Mouse (Mus musculus): Measurements from ENCODE around the gene Gm266. TPM values are rescaled to one million over a fixed set of nuclear protein-coding genes. Genes with fewer than 3 reads are reported as not detected.
"Not testable (repeated sequence)": the region's sequence is repeated elsewhere in the genome, so short reads cannot be mapped to it uniquely, and the experiment has no call there.

Gene Gm266
- polyA plus RNA-seq, 1 experiment from 2014 or later, result 1.7 TPM

DNA sequence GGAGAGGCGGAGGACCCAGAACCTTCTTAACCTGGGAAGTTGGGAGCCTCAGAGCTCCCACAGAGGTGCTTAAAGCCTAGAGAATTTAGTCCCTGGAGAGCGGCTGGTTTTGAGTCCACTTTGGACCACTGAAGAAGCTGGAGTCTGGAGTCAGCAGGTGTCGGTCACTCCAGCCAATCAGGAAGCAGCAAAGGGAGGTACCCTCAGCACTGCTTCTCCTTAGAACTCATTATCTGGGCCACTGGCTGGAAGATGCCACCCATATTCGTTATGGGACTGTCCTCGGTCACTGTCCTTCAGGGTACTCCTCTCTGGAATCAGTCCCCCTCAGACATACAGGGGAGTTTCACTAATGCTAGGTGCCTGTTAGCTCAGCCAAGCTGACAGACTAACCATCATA, 30.3 kb upstream of the Gm266 start:
- no peak for ATAC-seq (ENCODE audit: low FRiP score)

DNA sequence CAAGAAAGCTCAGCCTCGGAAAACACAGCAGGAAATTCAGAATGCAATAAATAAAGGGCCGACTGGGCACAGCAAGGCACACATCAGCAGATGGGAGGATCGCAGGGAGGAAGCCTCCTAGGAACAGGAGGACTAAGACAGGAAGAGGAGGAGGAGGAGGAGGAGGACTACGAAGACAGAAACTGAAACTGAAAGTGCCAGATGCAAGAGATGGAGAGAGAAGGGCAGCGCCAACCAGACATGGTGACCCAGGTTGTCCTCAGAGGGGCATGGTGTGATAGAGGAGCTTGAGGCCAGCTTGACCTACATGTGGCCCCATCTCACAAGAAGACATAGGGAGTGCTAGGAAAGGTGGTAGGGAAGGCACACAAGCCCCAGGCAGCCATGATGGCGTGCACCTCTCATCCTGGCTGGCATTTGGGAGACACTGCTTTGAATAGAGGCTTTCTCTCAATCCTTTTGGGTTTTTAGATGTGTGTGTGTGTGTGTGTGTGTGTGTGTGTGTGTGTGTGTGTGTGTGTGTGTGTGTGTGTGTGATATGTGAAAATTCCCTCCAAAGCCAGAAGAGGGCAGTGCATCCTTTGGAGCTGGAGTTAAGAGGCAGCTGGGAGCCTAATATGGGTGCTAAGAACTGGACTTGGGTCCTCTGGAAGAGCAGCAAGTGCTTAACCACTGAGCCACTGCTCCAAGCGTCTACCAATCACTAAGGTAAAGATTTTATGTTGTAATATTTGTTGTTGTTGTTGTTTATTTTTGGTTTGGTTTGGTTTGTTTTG, 29.4 kb upstream of the Gm266 start:
- 82% methylated on average over 7 of the region's 7 CpGs for WGBS

More for the DNA sequence above, 30.3 kb upstream of the Gm266 start:
- Histone ChIP-seq H3K4me1 (replicated peaks) (0 out of 2 replicates have a peak, but pooled peaks cover 4% of the 10 kb centered on the region), H3K36me3 (no peaks in the 10 kb centered on the region), H3K27ac (no peak overlapping the region), H3K27me3 (no peaks in the 10 kb centered on the region), H3K9ac (no peak overlapping the region), H3K4me3 (no peak overlapping the region), H3K9me3 (no peaks in the 10 kb centered on the region), H3K4me2 (no peak overlapping the region)
- 91% methylated on average over 5 of the region's 5 CpGs for WGBS

DNA sequence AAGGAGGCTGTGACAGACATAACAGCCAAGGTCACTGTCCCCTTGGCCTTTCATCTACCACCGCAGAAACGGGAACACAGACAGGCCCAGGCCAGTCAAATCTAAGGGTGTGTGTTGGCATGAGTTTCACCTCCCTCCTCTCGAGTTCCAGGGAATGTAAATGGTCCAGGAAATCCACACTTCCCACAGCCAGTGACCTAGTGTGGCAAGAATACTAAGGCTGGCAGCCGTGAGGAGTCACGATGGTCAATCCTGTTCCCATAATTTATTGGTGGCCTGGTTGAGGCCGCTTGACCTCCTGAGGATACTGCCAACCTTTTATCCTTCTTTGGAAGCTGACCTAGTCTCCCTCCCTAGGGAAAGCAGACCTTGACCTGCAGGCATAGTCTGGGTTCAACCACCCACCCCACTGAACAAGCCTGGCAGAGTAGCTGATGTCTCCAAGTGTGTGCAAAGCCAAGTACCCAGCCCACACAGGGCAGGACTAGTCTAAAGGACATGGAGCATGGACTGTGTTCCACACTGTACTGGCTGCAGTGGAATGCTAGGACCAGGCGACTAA, 28.7 kb upstream of the Gm266 start:
- 74% methylated on average over 7 of the region's 7 CpGs for WGBS
- H3K9me3 ChIP-seq, result no peaks in the 10 kb centered on the region
- H3K4me2 ChIP-seq, result no peak overlapping the region
- no peak overlapping the region for H3K4me3 ChIP-seq
- ATAC-seq (ENCODE audit: low FRiP score), result no peak
- no peak overlapping the region for H3K9ac ChIP-seq
- 0 out of 2 replicates have a peak, but pooled peaks cover 4% of the 10 kb centered on the region for H3K4me1 ChIP-seq (replicated peaks)
- no peaks in the 10 kb centered on the region for H3K27me3 ChIP-seq
- H3K27ac ChIP-seq, result peak overlapping the region; percentile 44
- no peaks in the 10 kb centered on the region for H3K36me3 ChIP-seq

More for the DNA sequence above, 29.4 kb upstream of the Gm266 start:
- H3K27ac ChIP-seq, result peak overlapping the region; percentile 44; the same call in 1 of the 2 replicates
- no peak overlapping the region for H3K4me3 ChIP-seq
- H3K4me2 ChIP-seq, result no peak overlapping the region
- no peak for ATAC-seq (ENCODE audit: low FRiP score)
- no peaks in the 10 kb centered on the region for H3K36me3 ChIP-seq
- no peak overlapping the region for H3K9ac ChIP-seq
- H3K9me3 ChIP-seq, result no peaks in the 10 kb centered on the region
- no peaks in the 10 kb centered on the region for H3K27me3 ChIP-seq
- H3K4me1 ChIP-seq (replicated peaks), result 0 out of 2 replicates have a peak, but pooled peaks cover 4% of the 10 kb centered on the region

DNA sequence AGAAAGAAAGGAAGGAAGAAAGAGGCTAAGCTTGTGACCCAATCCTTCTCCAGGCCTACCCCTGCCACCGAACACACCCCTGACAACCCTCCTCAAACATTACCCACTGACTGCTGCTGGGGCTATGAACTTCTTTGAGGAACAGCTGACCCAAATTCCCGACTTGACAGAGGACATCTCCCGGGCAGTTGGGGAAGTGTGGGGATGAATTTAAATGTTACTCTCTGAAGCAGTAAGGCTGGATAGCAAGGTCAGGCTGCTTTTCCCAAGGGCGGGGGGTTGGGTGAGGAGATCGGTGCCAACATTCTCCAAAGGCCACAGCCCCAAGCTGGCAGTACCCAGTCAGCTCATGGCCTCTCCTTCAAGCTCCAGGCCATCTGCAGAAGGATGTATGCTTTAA, 28.1 kb upstream of the Gm266 start:
- Histone ChIP-seq H3K27me3 (0 out of 2 replicates have a peak, but pooled peaks cover 1% of the 10 kb centered on the region), H3K36me3 (no peaks in the 10 kb centered on the region), H3K27ac (no peak overlapping the region), H3K9ac (no peak overlapping the region), H3K4me1 (replicated peaks) (0 out of 2 replicates have a peak, but pooled peaks cover 4% of the 10 kb centered on the region), H3K9me3 (no peaks in the 10 kb centered on the region), H3K4me2 (no peak overlapping the region), H3K4me3 (no peak overlapping the region)
- WGBS, result 50% methylated on average over 5 of the region's 5 CpGs
- no peak; the same call in 1 of the 2 replicates for ATAC-seq (ENCODE audit: low FRiP score)

DNA sequence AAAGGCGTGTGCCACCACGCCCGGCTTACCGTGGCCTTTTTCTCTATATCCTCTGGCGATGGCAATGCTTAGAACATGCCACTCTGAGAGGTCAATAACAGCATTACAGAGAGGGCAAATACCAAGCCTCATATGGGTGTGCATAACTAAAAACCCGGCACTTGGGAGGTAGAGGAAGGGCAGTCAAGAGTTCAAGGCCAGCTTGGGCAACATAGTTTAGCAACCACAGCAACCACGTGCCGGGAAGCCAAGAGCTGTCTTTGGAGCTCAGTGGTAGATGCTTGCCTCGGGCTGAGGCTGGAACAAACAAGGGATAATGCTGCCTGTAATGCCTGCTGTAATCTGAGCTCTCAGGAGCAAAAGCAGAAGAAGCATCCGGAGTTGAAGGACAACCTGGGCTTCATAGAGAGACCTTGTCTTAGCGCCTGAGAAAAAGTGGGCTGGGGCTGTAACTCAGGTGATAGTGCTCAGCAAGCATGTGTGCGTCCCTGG, 27.0 kb upstream of the Gm266 start:
- WGBS, result 90% methylated on average over 12 of the region's 12 CpGs
- H3K4me2 ChIP-seq, result no peak overlapping the region
- 0 out of 2 replicates have a peak, but pooled peaks cover 2% of the 10 kb centered on the region for H3K27me3 ChIP-seq
- no peaks in the 10 kb centered on the region for H3K36me3 ChIP-seq
- no peak for ATAC-seq (ENCODE audit: low FRiP score)
- no peak overlapping the region for H3K27ac ChIP-seq
- H3K4me3 ChIP-seq, result no peak overlapping the region
- no peaks in the 10 kb centered on the region for H3K9me3 ChIP-seq
- 0 out of 2 replicates have a peak, but pooled peaks cover 4% of the 10 kb centered on the region for H3K4me1 ChIP-seq (replicated peaks)
- no peak overlapping the region for H3K9ac ChIP-seq

DNA sequence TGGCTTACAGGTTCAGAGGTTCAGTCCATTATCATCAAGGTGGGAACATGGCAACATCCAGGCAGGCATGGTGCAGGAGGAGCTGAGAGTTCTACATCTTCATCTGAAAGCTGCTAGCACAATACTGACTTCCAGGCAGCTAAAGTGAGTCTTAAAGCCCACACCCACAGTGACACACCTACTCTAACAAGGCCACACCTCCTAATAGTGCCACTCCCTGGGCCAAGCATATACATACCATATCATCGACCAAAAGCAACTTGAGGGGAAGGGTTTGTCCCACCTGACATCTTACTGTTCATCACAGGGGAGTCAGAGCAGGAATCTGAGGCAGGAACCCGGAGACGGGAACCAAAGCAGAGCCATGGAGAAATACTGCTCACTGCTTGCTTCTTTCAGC, 22.8 kb upstream of the Gm266 start:
- H3K9me3 ChIP-seq; H3K9ac ChIP-seq; H3K4me1 ChIP-seq (replicated peaks); ATAC-seq (ENCODE audit: low FRiP score); H3K4me2 ChIP-seq; H3K27ac ChIP-seq; H3K27me3 ChIP-seq; H3K36me3 ChIP-seq; H3K4me3 ChIP-seq: not testable (repeated sequence)
- 73% methylated on average over 3 of the region's 3 CpGs for WGBS

DNA sequence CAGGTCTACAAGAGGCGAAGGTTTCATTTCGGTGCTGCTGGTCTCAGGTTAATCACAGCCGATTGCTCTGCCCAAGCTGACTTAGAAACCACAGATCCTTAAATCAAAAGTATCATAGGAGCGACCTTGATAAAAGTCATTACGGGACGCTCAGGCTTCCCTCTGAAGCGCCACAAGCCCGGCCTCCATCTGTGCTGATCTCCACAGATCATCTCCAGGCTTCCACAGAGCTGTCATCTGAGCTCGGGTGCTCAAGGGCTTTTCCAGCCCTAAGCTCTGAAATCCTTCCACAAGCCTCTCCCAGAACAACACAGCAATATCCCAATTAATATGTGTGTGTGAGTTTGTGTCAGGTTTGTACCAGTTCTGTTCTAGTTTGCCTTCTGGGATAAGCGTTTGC, 22.3 kb upstream of the Gm266 start:
- WGBS, result 90% methylated on average over 10 of the region's 10 CpGs
- no peak overlapping the region for H3K9ac ChIP-seq
- no peak overlapping the region for H3K4me3 ChIP-seq
- H3K4me2 ChIP-seq, result no peak overlapping the region
- no peak overlapping the region for H3K27ac ChIP-seq
- ATAC-seq (ENCODE audit: low FRiP score), result no peak
- 0 out of 2 replicates have a peak, but pooled peaks cover 9% of the 10 kb centered on the region for H3K27me3 ChIP-seq
- no peaks in the 10 kb centered on the region for H3K9me3 ChIP-seq
- no peaks in the 10 kb centered on the region for H3K36me3 ChIP-seq
- no peaks in the 10 kb centered on the region; the same call in 1 of the 2 replicates for H3K4me1 ChIP-seq (replicated peaks)

DNA sequence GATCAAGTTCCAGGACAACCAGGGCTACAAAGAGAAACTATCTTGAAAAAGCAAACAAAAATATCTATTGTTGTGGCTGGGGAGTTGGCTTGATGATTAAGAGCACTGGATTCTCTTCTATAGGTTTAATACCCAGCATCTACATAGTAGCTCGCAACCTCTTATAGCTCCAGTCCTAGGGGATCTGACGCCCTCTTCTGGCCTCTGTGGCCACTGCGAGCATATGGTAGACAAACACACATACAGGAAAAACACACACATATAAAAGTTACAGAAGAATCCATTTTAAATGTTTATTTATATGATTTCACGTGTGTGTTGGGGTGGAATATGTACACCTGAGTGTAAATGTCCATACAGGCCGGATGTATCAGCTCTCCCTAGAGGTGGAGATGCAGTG, 21.4 kb upstream of the Gm266 start:
- Histone ChIP-seq H3K27me3 (0 out of 2 replicates have a peak, but pooled peaks cover 9% of the 10 kb centered on the region), H3K27ac (no peak overlapping the region), H3K9ac (no peak overlapping the region), H3K9me3 (no peaks in the 10 kb centered on the region), H3K4me1 (replicated peaks) (no peaks in the 10 kb centered on the region; the same call in 1 of the 2 replicates), H3K4me3 (no peak overlapping the region), H3K36me3 (no peaks in the 10 kb centered on the region), H3K4me2 (no peak overlapping the region)
- ATAC-seq (ENCODE audit: low FRiP score), result no peak
- 68% methylated on average over 5 of the region's 5 CpGs for WGBS

DNA sequence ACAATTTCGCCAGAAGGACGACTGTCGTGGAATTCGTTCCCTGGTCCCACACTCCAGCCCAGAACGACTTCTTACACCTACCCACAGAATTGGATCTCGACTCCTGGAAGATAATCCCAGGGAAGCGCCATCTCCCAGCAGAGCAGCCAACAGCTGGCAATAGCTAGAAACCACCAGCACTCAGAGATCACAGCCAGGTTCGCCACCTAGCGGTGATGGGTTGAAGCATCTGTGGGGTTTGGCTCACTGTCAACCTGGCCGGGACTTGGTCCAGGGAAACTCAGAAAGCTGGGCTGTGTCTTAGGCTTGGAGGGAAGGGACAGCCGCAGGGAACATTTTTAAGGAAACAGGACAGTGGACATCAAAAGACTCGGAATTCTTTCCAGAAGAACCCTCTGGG, 19.3 kb upstream of the Gm266 start:
- peak overlapping the region; percentile 47 for H3K4me2 ChIP-seq
- peaks cover 11% of the 10 kb centered on the region for H3K4me1 ChIP-seq (replicated peaks)
- H3K36me3 ChIP-seq, result no peaks in the 10 kb centered on the region
- H3K4me3 ChIP-seq, result peak overlapping the region; percentile 24
- peak; percentile 65; the same call in 1 of the 2 replicates for ATAC-seq (ENCODE audit: low FRiP score)
- H3K27me3 ChIP-seq, result 0 out of 2 replicates have a peak, but pooled peaks cover 9% of the 10 kb centered on the region
- H3K9ac ChIP-seq, result peak overlapping the region; percentile 43; the same call in 1 of the 2 replicates
- 0 out of 2 replicates have a peak overlapping the region, but pooled peaks have one; percentile 18 for H3K27ac ChIP-seq
- H3K9me3 ChIP-seq, result no peaks in the 10 kb centered on the region
- 4% methylated on average over 12 of the region's 12 CpGs for WGBS

DNA sequence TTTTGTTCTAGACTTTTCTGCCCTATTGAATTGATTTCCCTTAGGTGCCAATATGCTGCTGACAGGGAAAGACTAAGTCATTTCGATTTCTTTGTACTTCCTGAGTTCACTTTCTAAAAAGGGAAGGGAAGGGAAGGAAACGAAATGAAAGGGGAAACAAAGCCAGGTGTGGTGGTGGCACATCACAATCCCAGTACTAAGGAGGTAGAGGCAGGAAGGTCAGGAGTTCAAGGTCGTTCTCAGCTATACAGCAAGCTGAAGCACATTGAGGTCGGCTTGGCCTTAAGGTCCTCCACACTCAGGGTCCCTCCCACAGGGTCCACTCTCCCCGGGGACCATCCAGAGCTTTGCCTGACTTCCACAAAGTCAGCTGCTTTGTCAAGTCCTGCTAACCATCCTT, 17.9 kb upstream of the Gm266 start:
- no peak overlapping the region for H3K9ac ChIP-seq
- H3K36me3 ChIP-seq, result no peaks in the 10 kb centered on the region
- 78% methylated on average over 5 of the region's 5 CpGs for WGBS
- H3K27me3 ChIP-seq, result 0 out of 2 replicates have a peak, but pooled peaks cover 7% of the 10 kb centered on the region
- H3K9me3 ChIP-seq, result no peaks in the 10 kb centered on the region
- H3K4me1 ChIP-seq (replicated peaks), result peaks cover 11% of the 10 kb centered on the region
- no peak overlapping the region for H3K4me2 ChIP-seq
- no peak overlapping the region for H3K4me3 ChIP-seq
- no peak for ATAC-seq (ENCODE audit: low FRiP score)
- H3K27ac ChIP-seq, result no peak overlapping the region

DNA sequence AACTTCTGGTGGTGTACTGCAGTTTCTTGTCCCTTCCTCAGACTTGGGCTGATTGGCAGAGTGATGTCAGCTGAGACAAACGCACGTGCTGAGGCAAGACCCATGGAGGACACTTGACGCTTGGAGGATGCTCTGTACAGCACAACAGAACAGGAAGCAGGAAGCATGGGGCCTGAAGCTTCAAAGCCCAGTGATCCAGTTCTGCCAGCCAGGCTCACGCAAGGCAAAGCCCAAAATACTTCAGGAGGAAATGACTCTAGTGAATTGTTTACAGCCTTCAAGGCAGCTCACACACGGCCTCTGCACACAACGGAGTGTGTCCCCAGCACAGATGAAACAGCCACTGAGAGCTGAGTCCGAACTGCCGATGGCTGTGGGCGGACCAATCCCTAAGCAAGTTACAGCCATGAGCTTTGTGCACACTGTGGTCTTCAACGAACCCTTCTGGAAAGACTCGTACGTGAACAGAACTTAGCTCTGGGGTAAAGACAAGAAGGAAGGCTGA, 17.5 kb upstream of the Gm266 start:
- peaks cover 11% of the 10 kb centered on the region for H3K4me1 ChIP-seq (replicated peaks)

DNA sequence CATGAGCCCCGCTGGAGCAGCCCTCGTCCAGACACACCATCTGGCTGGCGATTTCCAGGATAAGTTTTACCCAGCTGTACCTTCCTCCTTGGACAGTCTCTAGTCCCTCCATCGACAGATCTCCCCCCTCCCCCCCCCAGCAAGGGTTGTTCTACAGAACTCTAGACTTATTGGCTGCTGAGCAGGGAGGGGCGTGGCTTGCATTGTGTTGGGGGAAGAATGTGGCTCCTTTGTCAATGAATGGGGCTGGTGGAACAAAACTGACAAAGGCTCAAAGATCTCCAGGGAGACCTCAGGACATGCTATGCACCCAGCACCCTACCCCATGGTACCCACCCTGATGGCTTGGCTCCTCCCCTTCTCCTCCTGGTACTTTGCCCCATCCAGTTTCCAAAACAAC, 15.1 kb upstream of the Gm266 start:
- Histone ChIP-seq H3K9ac (no peak overlapping the region), H3K27ac (peak overlapping the region; percentile 58), H3K4me2 (peak overlapping the region; percentile 34), H3K4me1 (replicated peaks) (peaks cover 11% of the 10 kb centered on the region), H3K36me3 (no peaks in the 10 kb centered on the region), H3K9me3 (no peaks in the 10 kb centered on the region), H3K4me3 (peak overlapping the region; percentile 15; the same call in 1 of the 2 replicates), H3K27me3 (0 out of 2 replicates have a peak, but pooled peaks cover 7% of the 10 kb centered on the region)
- ATAC-seq (ENCODE audit: low FRiP score), result peak; percentile 71
- WGBS, result 11% methylated on average over 5 of the region's 5 CpGs

More for the DNA sequence above, 17.5 kb upstream of the Gm266 start:
- Histone ChIP-seq H3K4me3 (no peak overlapping the region), H3K27me3 (0 out of 2 replicates have a peak, but pooled peaks cover 7% of the 10 kb centered on the region), H3K9ac (no peak overlapping the region), H3K9me3 (no peaks in the 10 kb centered on the region), H3K27ac (no peak overlapping the region), H3K4me2 (no peak overlapping the region), H3K36me3 (no peaks in the 10 kb centered on the region)
- ATAC-seq (ENCODE audit: low FRiP score), result no peak
- 91% methylated on average over 12 of the region's 12 CpGs for WGBS
